Mouse (Mus musculus) urinary bladder, postnatal 10 days (tissue): Measurements from ENCODE around the gene Tmem60.

ENCODE experiments used
- DNase-seq: peaks from one replicate; pipeline ENCODE4 v3.0.0; 2022; ENCODE audit warnings: low spot score

The Tmem60 gene

GRCm38 (mm10) chr5:20881915-20882800 lies at the start of gene Tmem60, which contains the start of gene Phtf2:
Gene Tmem60, plus strand, starts transcription at chr5:20882191.
Gene Phtf2, minus strand, starts transcription at chr5:20882124.
- DNase-seq: peak; percentile 90

DNA sequence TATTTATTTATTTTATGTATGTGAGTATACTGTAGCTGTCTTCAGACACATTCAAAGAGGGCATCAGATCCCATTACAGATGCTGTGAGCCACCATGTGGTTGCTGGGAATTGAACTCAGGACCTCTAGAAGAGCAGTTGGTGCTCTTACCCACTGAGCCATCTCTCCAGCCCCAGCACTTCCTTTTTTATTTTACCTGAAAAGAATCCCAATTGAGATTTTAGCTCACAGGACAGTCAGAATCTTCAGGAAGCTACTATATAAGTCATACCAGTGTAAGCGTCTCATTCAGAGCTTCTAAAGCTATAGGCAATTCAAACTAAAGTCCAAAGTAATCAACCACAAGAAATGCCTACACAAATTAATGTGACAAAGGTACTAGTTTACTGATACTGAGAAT lies 47.6 kb upstream of the Tmem60 start:
- DNase-seq: no peak

- no peak for DNase-seq
These were observed 44.9 kb upstream of the Tmem60 start for GRCm38 (mm10) chr5:20837082-20837481.

DNA sequence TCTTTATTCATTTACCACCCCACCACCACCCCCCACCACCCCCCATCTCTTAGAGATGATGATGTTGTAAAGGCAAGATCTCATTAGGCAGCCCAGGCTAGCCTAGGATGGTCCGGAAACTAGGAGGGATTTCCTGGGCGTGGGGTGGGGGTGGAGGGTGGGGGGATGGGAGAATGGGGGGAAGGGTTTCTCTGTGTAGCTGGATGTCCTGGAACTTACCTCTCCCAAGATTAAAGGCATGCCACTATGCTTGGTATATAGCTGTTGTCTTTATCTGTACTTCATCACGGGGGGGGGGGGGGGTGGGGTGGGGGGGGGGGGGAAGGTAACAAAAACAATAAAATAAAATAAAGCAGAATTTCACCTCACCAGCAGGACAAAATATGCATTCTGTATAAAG lies 38.6 kb upstream of the Tmem60 start:
- no peak for DNase-seq

- no peak for DNase-seq
These were observed 38.2 kb upstream of the Tmem60 start for GRCm38 (mm10) chr5:20843816-20844215.

- DNase-seq: no peak
These were observed 35.0 kb upstream of the Tmem60 start for GRCm38 (mm10) chr5:20847010-20847409.

DNA sequence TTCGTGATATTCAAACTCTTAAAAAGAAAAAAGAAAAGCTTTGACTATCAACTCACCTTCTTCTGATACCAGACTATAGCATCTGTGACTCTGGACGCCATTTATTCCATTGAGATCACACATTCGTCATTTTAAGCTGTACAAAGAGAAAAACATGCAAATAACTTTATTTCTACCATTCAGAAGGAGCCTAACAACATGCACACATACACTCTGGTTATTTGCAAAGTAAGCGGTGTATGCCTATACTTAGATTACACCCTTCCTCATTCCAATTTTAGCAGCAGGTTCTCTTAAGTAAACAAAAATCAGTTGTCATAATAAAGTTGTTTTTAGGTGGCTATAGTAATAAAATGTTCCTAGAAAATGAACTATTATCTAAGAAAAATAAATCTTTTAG lies 26.9 kb upstream of the Tmem60 start:
- DNase-seq: no peak

DNA sequence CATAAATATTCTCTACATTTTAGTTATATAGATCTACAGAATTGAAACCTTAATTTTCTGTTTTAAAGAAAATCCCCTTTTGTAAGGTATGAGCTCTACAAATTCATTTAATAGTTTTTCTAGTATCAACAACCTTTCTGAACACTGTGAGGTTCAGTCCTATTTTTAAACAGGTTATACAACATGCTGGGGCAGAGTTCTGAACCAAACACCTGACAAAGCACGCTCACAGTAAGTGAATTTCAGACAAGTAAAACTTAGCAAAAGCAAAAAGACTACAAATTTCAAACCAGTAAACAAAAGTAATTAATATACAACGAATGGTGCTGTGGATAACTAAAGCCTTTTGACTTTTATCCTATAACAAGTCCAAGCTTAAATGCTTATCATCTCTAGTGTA lies 23.6 kb upstream of the Tmem60 start:
- no peak for DNase-seq

DNA sequence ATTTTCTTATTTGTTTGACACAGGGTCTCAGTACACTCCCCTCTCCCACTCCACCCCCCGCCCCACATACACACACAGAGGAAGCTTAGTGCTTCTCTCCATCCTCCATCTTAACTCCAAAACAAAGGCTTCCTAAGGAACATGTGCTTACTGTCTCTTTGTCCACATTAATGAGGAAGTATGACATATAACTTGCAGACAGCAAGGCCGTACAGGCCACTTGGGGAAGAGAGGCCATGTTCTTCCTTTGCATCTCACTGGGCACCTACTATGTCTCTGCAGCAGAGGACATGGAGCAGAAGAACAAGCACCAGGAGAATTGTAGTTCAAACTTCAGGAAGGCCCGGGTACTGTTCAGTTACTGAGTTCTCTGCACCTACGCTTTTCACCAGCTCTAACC lies 21.4 kb upstream of the Tmem60 start:
- DNase-seq: no peak

GRCm38 (mm10) chr5:20861901-20862300 lies 20.1 kb upstream of the Tmem60 start:
- no peak for DNase-seq

DNA sequence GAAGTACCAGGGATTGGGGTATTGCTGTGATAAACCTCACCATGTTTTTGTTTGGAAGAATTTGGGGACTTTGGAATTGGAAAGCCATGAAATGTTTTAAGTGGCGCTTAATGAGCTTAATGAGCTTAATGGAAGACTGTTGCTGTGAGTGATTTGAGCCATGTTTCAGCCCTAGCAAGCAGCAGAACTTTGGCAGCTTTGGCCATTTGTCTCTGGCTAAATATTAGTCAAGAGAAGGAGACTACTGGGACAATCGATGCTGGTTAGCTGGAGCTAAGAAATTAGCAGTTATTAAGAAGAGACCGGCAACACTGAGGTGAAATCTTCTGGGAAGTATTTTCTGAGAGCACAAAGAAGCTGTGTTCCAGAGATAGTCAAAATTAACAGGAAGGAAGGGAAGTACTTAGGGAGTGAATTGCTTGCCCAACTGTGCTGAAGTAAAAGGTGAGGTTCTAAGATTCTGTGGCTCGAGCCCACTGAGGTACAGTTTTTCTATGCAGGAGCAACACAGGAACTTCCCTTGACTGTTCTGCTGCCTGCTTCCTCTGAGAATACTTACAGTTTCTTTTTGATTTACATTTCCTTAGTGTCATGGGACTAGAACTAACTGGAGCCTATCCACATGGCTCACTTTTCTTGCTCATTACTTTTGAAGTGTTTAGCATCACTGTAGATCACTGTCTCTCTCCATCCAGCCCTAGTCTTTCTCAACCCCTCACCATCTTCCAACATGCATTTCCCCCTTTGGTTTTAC lies 17.6 kb upstream of the Tmem60 start:
- no peak for DNase-seq

DNA sequence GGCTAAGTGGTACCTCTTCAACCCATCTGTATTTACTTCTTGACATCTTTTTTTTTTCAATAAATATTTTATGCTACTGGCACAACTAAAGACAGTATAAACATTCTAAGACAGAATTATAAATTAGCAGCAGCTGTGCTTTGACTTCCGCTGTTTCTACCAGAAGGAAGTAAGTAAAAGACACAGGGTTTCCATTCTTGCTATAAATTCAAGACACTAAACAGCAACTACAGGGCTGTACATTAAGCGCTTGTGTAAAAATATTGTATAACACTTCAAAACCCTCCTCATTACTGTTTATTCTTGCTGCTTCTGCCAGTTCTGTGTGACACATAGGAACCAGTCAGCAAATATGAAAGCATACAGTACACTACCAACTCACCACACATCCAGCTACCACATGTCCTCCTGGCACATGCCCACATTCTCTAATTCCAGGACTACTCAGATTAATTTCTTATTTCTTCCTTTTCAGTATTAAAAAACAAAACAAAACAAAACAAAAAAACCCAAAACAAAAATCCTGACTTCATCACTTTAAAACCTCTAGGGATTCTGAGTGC lies 16.7 kb upstream of the Tmem60 start:
- DNase-seq: no peak

GRCm38 (mm10) chr5:20873146-20873545 lies 8.8 kb upstream of the Tmem60 start:
- no peak for DNase-seq

GRCm38 (mm10) chr5:20876934-20877426 lies 5.0 kb upstream of the Tmem60 start:
- DNase-seq: no peak

GRCm38 (mm10) chr5:20880386-20880785 lies 1.6 kb upstream of the Tmem60 start:
- DNase-seq: no peak

- peak; percentile 18 for DNase-seq
These were observed 905 bp upstream of the Tmem60 start for GRCm38 (mm10) chr5:20880797-20881775.

DNA sequence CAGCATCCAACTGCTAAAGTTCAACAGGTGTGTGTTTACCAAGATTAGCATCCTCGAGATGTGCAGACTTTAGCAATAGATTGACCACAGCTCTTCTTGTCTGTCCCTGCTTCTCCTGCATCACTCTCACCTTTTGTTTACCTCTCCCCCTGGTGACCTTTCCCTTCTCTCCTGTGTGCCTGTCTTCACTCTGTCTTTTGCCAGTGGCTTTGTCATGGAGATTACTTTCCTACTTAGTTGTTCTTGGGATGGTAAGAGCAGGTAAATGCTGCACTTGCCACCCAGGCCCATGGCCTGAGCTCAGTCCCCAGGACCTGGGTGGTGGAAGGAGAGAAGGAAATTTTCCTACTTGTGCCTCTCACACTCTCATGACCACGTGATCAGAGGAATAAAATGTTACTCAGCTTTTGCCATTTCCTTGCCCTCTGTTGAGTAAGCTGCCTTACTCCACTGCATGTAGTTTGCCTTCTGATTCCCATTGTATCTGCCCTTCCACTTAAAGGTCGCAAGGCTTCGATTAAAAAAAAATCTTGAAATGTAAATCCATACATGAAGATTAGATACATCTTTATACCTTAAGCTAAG lies 2.1 kb downstream of the Tmem60 start:
- no peak for DNase-seq

GRCm38 (mm10) chr5:20897446-20898167 lies 15.6 kb downstream of the Tmem60 start:
- no peak for DNase-seq

GRCm38 (mm10) chr5:20904647-20905046 lies 22.7 kb downstream of the Tmem60 start:
- no peak for DNase-seq

GRCm38 (mm10) chr5:20905437-20905836 lies 23.4 kb downstream of the Tmem60 start:
- no peak for DNase-seq
